Mouse (Mus musculus): ENCODE results near the gene Prkx.

DNA sequence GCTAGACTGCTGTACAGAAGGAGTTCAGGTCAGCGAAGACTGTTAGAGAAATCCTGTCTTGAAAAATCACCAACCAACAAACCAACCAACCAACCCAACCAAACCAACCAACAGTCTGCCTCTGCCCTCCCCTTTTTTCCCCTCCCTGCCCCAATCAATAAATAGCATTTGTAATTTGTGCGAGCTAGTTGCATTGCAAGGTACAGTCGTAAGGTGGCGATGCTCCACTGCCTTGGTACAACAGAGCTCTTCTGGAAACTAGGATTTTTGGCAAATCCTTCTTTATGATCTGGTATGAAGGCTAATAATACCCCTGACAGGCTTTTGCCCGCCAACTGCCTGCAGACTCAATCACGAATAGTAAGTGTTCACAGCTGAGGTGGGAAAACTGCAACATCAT is 16.0 kb upstream of the Prkx start:
- no peak for TF ChIP-seq MAX (IDR thresholded peaks at IDR 0.05; ENCODE audit: low read depth)
- TF ChIP-seq POLR2A (IDR thresholded peaks at IDR 0.05; ENCODE audit: insufficient read length, low read depth), result no peak
- no peak for TF ChIP-seq MYOG (IDR thresholded peaks at IDR 0.05; ENCODE audit: control insufficient read depth in 1 of 3, insufficient read depth in 1 of 3, insufficient read length in 2 of 3, low read depth in 2 of 3)
- no peak for TF ChIP-seq E2F4 (IDR thresholded peaks at IDR 0.05; ENCODE audit: insufficient read depth)
